Mouse (Mus musculus) monocyte, adult 2 months (primary cell): ENCODE measurements around the gene Rnaseh2a.

Experiments
- DNase-seq, 2 experiments: peaks; one replicate each; pipeline ENCODE4 v3.0.0; 2022; ENCODE audit warnings: low spot score in 2 of 2, low read depth in 1 of 2

The Rnaseh2a gene

GRCm38 (mm10) chr8:84984294-84985048 is 14.9 kb upstream of the Rnaseh2a start:
- DNase-seq = no peak

- peak in 1 of 2 experiments; percentile 62 for DNase-seq
Measured at GRCm38 (mm10) chr8:84982499-84983011, 13.0 kb upstream of the Rnaseh2a start.

GRCm38 (mm10) chr8:84981644-84982498 is 12.3 kb upstream of the Rnaseh2a start:
- DNase-seq = peak in 1 of 2 experiments; percentile 54

GRCm38 (mm10) chr8:84980622-84981358 is 11.2 kb upstream of the Rnaseh2a start:
- DNase-seq = peak in 1 of 2 experiments; percentile 86

DNA sequence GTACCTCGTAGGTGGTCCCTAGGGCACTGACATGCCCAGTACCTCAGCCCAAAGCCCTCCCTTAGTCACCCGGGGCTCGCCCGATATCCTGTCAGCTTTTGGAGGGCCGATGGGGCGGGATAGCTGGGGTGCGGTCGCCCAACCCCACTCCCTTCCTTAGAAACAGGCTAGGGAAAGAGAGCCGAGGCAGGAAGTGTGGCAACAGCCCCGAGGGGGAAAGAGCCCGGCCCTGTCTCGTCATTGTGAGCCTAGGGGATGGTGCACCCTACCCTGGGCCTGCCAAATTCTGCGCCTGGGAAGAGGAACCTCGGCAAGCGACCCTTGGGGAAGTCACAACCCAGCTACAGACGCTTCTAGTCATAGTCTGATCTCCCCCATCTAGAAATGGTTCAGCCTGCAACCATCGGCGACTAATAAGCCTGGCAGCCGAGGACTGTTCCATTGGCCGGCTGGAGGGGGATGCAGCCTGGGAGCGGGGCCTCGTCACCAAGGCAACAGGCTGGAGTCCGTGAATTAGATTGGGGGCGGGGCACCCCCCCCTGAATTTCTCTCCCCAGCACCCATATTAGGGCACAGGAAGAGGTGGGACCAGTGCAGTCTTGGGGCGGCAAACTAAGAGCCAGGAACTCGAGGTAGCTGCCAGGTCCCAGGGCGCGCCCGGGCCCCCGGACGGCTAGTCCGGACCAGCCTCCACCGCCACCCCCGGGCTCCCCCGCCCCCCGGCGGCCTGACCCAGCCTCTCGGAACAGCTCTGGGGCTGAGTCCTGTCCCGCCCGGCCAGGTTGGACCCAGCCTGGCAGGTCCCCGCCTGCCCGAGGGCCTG is 10.2 kb upstream of the Rnaseh2a start:
- DNase-seq = peak; percentile 97 to 99

DNA sequence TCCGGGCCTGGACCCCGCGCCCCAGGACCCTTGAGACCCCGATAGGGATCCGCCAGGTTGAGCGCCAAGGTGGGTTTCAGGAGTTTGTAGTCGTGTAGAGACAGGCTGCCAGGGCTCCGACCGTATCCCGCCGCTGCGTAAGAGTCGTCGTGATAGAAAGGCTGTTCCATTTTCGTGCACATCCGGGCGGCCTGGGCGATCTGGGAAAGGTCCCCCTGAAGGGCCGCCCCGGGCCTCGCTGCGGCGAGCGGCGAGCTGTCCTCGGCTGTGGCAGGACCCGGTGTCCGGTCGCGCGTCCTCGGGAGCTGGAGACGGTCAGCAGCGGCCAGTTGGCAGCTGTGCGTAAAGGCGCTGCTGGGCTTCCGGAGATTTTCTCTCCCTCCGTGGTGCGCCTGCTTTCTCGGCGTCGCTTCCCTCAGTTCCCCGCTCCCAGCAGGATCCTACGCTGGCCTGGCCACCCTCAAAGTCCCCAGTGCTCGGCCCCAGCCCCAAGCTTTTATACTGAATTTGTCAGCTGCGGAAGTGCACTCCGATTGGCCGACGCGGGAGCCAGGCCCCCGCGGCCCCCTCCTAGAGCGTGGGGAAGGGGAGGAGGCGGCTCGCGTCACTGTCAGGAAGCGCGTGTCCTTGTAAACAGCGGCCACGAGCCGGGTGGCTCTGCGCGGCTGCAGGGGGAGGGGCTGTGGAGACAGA is 8.8 kb upstream of the Rnaseh2a start, which contains the start of gene Junb:
Junb (minus strand) TSS at position 471 of the 693 bp plus-strand sequence.
- DNase-seq = peak; percentile 95 to 99

- peak in 1 of 2 experiments; percentile 73 for DNase-seq
Measured at GRCm38 (mm10) chr8:84977435-84978247, 8.1 kb upstream of the Rnaseh2a start.

DNA sequence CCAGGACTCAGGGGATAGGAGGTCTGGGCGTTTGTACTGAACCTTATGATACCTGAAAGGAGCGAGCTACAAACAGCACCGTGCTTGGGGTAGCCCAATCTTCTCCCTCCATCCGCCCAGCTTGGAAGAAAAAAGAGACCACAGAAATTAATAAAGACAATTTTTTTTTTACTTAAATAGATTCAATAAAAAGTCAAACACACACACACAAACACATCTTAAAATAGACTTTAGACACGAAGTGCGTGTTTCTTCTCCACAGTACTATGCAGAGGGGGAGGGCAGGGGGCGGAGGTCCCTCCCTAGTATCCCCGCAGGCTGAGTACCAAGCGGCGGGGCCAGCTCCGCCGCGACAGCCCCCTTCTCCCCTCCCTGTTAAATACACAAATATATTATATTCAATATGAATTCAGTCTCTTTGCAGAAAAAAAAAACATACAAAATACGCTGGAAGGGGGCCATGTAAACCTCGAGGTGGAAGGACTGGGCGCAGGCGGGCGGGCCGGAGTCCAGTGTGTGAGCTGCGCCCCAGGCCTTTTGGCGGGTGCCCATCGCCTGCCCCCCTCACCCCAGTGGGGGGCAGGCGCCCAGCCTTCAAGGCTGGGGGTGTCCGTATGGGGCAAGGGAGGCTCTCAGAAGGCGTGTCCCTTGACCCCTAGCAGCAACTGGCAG is 7.3 kb upstream of the Rnaseh2a start:
- no peak for DNase-seq

DNA sequence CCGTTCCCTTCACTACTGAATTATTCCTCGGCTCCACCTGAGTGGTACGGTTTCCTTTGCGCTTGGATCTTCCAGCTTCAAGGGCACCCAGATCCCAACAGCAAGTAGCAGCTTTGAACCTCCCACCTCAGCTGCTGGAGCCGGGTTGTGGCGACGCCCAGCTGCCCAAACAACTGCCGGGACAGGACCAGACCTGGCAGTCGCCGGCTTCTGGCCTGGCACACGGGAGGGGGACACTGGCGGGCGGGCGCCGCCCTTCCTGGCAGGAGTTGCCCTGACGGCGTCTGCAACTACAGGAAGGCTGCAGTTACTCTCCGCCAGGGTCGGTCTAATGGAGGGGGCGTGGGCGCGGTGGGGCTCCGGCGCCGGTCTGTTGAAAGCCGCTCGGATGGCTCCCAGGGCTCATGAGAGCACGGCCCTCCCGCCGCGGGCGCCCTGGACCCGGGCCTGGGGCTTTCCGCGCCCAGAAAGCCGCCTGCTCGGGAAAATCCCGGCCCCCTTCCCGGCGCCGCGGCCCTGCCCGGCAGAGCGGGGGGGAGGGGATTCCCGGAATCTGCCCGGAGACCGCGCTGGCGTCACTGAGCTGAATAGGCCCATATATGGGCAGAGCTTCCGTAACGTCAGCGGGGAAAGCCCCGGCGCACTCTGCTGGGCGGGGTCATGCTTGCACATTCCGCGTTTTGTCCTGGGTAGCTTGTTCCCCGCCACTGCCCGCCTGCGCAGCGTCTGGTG is 6.6 kb upstream of the Rnaseh2a start:
- peak; percentile 93 to 97 for DNase-seq

- DNase-seq = peak in 1 of 2 experiments; percentile 76
Measured at GRCm38 (mm10) chr8:84975434-84975833, 5.9 kb upstream of the Rnaseh2a start.

GRCm38 (mm10) chr8:84974543-84975142 is 5.1 kb upstream of the Rnaseh2a start:
- DNase-seq = no peak

GRCm38 (mm10) chr8:84973803-84974542 is 4.4 kb upstream of the Rnaseh2a start:
- no peak for DNase-seq

- no peak for DNase-seq
Measured at GRCm38 (mm10) chr8:84973079-84973478, 3.5 kb upstream of the Rnaseh2a start.

DNA sequence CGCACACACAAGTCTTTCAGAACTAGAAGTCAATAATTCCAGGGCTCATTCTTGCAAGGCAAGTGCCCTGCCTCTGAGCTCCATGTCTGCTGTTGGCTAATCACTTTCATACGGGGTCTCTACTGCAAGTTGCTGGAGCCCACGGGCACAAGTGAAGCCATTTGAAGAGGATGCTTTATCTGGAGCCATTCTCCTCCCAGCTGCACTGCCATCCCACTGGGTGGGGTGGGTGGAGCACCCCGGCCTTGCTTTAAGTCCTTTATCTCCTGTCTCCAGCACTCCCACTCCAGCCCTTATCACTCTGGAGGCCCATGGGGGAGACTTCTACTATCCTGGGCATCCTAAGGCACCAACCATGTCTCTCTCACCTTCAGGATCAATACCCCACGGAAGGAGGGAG is 1.3 kb upstream of the Rnaseh2a start:
- DNase-seq = no peak

DNA sequence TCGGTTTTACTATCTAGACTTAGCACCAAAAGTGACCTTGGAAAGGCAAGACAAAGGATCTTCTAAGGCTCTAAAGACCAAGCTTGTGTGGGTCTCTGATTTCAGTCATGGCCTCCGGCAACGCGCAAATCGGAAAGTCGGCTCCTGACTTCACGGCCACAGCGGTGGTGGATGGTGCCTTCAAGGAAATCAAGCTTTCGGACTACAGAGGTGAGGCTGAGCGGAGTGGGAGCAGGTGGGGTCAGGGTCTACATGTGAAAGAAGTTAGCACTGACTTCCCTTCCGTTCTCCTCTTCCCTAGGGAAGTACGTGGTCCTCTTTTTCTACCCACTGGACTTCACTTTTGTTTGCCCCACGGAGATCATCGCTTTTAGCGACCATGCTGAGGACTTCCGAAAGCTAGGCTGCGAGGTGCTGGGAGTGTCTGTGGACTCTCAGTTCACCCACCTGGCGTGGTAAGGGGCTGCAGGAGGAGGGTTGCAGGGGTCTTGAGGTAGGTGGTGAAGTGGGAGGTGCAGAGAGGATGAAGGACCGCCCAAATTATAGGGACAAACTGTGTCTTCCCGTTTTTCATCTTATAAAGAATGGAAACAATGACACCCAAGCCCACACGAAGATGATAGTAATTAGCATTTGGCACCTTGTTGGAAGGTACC is 696 bp upstream of the Rnaseh2a start:
- no peak for DNase-seq

DNA sequence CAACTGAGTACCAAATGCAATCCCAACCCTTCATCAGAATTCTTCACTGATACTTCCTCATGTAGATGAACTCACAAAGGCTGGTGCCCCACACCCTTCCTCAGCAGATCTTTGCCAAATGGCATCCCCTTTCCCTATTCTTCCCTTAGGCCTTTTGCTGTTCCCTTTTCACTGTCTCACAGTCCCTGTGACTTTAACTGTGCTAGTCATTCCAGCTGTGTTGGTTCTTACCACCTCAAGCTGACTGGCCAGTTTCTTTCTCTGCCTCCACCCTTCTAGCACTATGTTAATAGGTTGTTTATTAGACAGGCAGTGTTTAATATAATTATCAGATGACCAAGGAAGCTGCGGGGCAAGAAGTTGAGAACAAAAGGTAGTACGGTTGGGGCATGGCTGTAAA is 917 bp downstream of the Rnaseh2a start:
- DNase-seq = no peak
